Mouse (Mus musculus) forebrain, embryonic 11.5 days (tissue): ENCODE results near the gene Cacna1d. TPM values are rescaled to one million over a fixed set of nuclear protein-coding genes. Genes with fewer than 3 reads are reported as not detected.

ENCODE experiments used
- ATAC-seq: fragments of 200-750 bp; cut with Nextera tagmentation; replicated peaks from 2 replicates; pipeline ENCODE4 v1.8.0; 2017; ENCODE audit warnings: moderate TSS enrichment; ENCODE audit not compliant: low FRiP score
- DNase-seq: peaks from one replicate; pipeline ENCODE4 v3.0.0-alpha.2; 2017; ENCODE audit warnings: low spot score
- H3K27ac ChIP-seq: fragments of 300-500 bp; sonication (generic); 2 replicates; pipeline ENCODE4 v1.5.1; 2014; ENCODE audit warnings: low read depth, low read length
- H3K27me3 ChIP-seq: fragments of 300-500 bp; sonication (generic); 2 replicates; pipeline ENCODE4 v1.6.1; 2014; ENCODE audit warnings: mild to moderate bottlenecking, low read length, mixed read lengths; ENCODE audit not compliant: control insufficient read depth, insufficient read depth
- H3K36me3 ChIP-seq: fragments of 300-500 bp; sonication (generic); 2 replicates; pipeline ENCODE4 v1.6.1; 2014; ENCODE audit warnings: mild to moderate bottlenecking, low read length, moderate library complexity, mixed read lengths; ENCODE audit not compliant: control insufficient read depth, insufficient read depth
- H3K4me1 ChIP-seq: fragments of 300-500 bp; sonication (generic); replicated peaks from 2 replicates; pipeline ENCODE4 v1.6.1; 2014; ENCODE audit warnings: low read length, mixed read lengths; ENCODE audit not compliant: control insufficient read depth, insufficient read depth
- H3K4me2 ChIP-seq: fragments of 300-500 bp; sonication (generic); 2 replicates; pipeline ENCODE4 v1.6.1; 2014; ENCODE audit warnings: low read depth, mild to moderate bottlenecking, low read length, moderate library complexity, mixed read lengths; ENCODE audit not compliant: severe bottlenecking
- H3K4me3 ChIP-seq: fragments of 300-500 bp; sonication (generic); 2 replicates; pipeline ENCODE4 v1.5.1; 2014; ENCODE audit warnings: low read depth, low read length
- H3K9ac ChIP-seq: fragments of 300-500 bp; sonication (generic); 2 replicates; pipeline ENCODE4 v1.6.1; 2014; ENCODE audit warnings: low read length
- H3K9me3 ChIP-seq: fragments of 300-500 bp; sonication (generic); 2 replicates; pipeline ENCODE4 v1.6.1; 2016; ENCODE audit warnings: low read length, mixed read lengths; ENCODE audit not compliant: control insufficient read depth
- WGBS: fragments of 180-500 bp; shearing (Covaris S2); extraction: QIAGEN DNeasy Blood & Tissue Kit; methylation state at CpG from one replicate; pipeline ENCODE4 v1.1.7; 2014; 5-methylcytosine and 5-hydroxymethylcytosine counted together
- polyA plus RNA-seq: library from polyadenylated mRNA; unstranded; fragments of >200 nt; fragmentation: Nextera tagmentation; extraction: Ambion mirVana; gene quantifications from 2 replicates; pipeline ENCODE4 v1.2.1, GENCODE M21; 2014

Cacna1d gene
- polyA plus RNA-seq, 1 experiment from 2014 or later: 1.8 TPM

GRCm38 (mm10) chr14:30424638-30425037, 66.6 kb downstream of the Cacna1d start:
- no peaks in the 10 kb centered on the region for H3K9me3 ChIP-seq
- H3K36me3 ChIP-seq: no peaks in the 10 kb centered on the region
- DNase-seq: no peak
- no peak for ATAC-seq
- H3K4me3 ChIP-seq: no peak overlapping the region
- no peaks in the 10 kb centered on the region for H3K27me3 ChIP-seq
- no peak overlapping the region for H3K27ac ChIP-seq
- H3K4me2 ChIP-seq: no peak overlapping the region
- no peaks in the 10 kb centered on the region for H3K4me1 ChIP-seq
- H3K9ac ChIP-seq: no peak overlapping the region
- 92% methylated on average over 4 of the region's 4 CpGs for WGBS

GRCm38 (mm10) chr14:30422376-30423140, 68.7 kb downstream of the Cacna1d start:
- no peaks in the 10 kb centered on the region for H3K4me1 ChIP-seq
- no peak overlapping the region for H3K4me2 ChIP-seq
- H3K36me3 ChIP-seq: no peaks in the 10 kb centered on the region
- 88% methylated on average over 7 of the region's 7 CpGs for WGBS
- no peak overlapping the region for H3K9ac ChIP-seq
- DNase-seq (no peak), ATAC-seq (no peak)
- no peaks in the 10 kb centered on the region for H3K9me3 ChIP-seq
- no peaks in the 10 kb centered on the region for H3K27me3 ChIP-seq
- no peak overlapping the region for H3K4me3 ChIP-seq
- no peak overlapping the region for H3K27ac ChIP-seq

GRCm38 (mm10) chr14:30419458-30419857, 71.8 kb downstream of the Cacna1d start:
- no peaks in the 10 kb centered on the region for H3K27me3 ChIP-seq
- 89% methylated on average over 7 of the region's 7 CpGs for WGBS
- H3K27ac ChIP-seq: no peak overlapping the region
- H3K4me2 ChIP-seq: no peak overlapping the region
- no peak for ATAC-seq
- H3K36me3 ChIP-seq: no peaks in the 10 kb centered on the region
- H3K4me1 ChIP-seq: no peaks in the 10 kb centered on the region
- H3K9me3 ChIP-seq: no peaks in the 10 kb centered on the region
- no peak overlapping the region for H3K9ac ChIP-seq
- no peak for DNase-seq
- H3K4me3 ChIP-seq: no peak overlapping the region

DNA sequence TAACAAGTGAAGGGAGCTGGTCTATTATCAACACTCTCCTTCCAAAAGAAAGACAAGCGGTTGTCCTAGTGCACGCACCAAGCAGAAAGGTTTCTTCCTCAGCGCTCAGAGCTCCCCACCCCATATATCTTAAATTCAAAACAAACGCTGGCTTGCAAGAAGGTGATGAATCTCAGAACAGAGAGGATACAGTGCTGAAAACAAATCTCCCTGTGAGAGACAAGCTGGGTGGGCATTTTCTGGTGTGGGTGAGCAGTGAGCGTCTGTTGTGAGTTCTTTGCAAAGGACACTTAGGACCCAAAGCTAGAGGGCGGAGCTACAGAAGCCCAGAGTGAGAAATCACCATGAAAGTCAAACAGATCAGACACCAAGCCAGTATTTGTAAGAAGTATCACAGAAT, 72.2 kb downstream of the Cacna1d start:
- 86% methylated on average over 6 of the region's 6 CpGs for WGBS
- H3K4me3 ChIP-seq: no peak overlapping the region
- H3K9me3 ChIP-seq: no peaks in the 10 kb centered on the region
- DNase-seq (no peak), ATAC-seq (no peak)
- H3K27ac ChIP-seq: no peak overlapping the region
- H3K9ac ChIP-seq: no peak overlapping the region
- H3K27me3 ChIP-seq: no peaks in the 10 kb centered on the region
- no peaks in the 10 kb centered on the region for H3K4me1 ChIP-seq
- H3K4me2 ChIP-seq: no peak overlapping the region
- H3K36me3 ChIP-seq: no peaks in the 10 kb centered on the region

DNA sequence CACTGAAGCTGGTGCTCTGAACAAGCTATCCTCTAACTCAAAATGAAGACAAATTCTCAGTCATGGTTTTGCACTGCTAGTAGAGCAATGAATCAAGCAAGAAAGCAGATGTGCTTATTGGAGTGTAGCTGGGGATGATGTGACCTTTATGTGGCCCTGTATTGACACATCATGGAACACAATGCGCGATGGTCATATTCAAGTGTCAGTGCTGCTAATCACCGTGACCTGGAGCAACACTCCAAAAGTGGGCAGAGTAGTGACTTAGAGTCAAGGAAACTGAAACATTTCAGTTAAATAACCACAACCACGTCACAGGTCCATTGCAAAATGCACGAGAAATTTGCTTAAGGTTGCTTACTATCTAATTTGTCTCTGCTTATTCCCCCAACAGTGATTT, 75.4 kb downstream of the Cacna1d start:
- Histone ChIP-seq H3K4me1 (no peaks in the 10 kb centered on the region), H3K4me2 (no peak overlapping the region), H3K4me3 (no peak overlapping the region), H3K27ac (no peak overlapping the region), H3K9ac (no peak overlapping the region), H3K27me3 (no peaks in the 10 kb centered on the region), H3K9me3 (no peaks in the 10 kb centered on the region), H3K36me3 (no peaks in the 10 kb centered on the region)
- no peak for ATAC-seq
- no peak for DNase-seq
- 88% methylated on average over 5 of the region's 5 CpGs for WGBS

DNA sequence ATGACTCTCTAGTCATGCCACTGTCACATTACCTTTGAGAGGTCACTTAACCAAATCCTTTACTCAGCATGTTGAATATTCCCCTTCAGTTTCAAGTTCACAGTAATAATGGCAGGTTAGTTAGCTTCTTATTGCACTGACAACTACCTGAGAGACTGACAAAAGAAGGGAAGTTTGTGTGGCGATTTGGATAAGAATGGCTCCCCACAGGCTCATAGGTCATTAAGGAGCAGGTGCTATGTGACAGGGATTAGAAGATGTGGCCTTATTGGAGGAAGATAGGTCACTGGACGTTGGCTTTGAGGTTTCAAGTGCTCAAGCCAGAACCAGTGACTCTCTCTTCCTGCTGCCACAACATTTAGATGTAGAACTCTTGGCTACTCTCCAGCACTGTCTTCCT, 77.1 kb downstream of the Cacna1d start:
- no peak for ATAC-seq
- no peak overlapping the region for H3K4me3 ChIP-seq
- WGBS: 66% methylated on average over 2 of the region's 2 CpGs

GRCm38 (mm10) chr14:30409331-30409730, 81.9 kb downstream of the Cacna1d start:
- Histone ChIP-seq H3K4me1 (no peaks in the 10 kb centered on the region), H3K27me3 (no peaks in the 10 kb centered on the region), H3K9me3 (no peaks in the 10 kb centered on the region), H3K27ac (no peak overlapping the region), H3K4me3 (no peak overlapping the region), H3K9ac (no peak overlapping the region), H3K36me3 (no peaks in the 10 kb centered on the region), H3K4me2 (no peak overlapping the region)
- 81% methylated on average over 4 of the region's 4 CpGs for WGBS
- ATAC-seq: no peak
- no peak for DNase-seq

More for the DNA sequence above, 77.1 kb downstream of the Cacna1d start:
- Histone ChIP-seq H3K27ac (no peak overlapping the region), H3K4me1 (no peaks in the 10 kb centered on the region), H3K27me3 (no peaks in the 10 kb centered on the region), H3K9me3 (no peaks in the 10 kb centered on the region), H3K36me3 (no peaks in the 10 kb centered on the region), H3K9ac (no peak overlapping the region), H3K4me2 (no peak overlapping the region)
- no peak for DNase-seq

- DNase-seq (no peak), ATAC-seq (no peak)
- WGBS: 87% methylated on average over 8 of the region's 8 CpGs
- no peak overlapping the region for H3K4me2 ChIP-seq
- H3K9ac ChIP-seq: no peak overlapping the region
- H3K27ac ChIP-seq: no peak overlapping the region
- H3K4me3 ChIP-seq: no peak overlapping the region
- H3K4me1 ChIP-seq: no peaks in the 10 kb centered on the region
- no peaks in the 10 kb centered on the region for H3K9me3 ChIP-seq
- H3K36me3 ChIP-seq: no peaks in the 10 kb centered on the region
- H3K27me3 ChIP-seq: no peaks in the 10 kb centered on the region
Observed at GRCm38 (mm10) chr14:30405456-30406225, 85.6 kb downstream of the Cacna1d start.
